Mouse (Mus musculus) bone marrow macrophage, adult 2 months (primary cell): ENCODE results near the gene Lmo7.

Experiments
- CTCF ChIP-seq: IDR thresholded peaks from 2 replicates; pipeline ENCODE4 v1.5.1; 2012; ENCODE audit warnings: low read depth, mild to moderate bottlenecking, low read length, moderate library complexity
- POLR2A ChIP-seq: IDR thresholded peaks from 2 replicates; pipeline ENCODE4 v1.6.1; 2012; ENCODE audit warnings: mild to moderate bottlenecking, low read depth, low read length, borderline replicate concordance

DNA sequence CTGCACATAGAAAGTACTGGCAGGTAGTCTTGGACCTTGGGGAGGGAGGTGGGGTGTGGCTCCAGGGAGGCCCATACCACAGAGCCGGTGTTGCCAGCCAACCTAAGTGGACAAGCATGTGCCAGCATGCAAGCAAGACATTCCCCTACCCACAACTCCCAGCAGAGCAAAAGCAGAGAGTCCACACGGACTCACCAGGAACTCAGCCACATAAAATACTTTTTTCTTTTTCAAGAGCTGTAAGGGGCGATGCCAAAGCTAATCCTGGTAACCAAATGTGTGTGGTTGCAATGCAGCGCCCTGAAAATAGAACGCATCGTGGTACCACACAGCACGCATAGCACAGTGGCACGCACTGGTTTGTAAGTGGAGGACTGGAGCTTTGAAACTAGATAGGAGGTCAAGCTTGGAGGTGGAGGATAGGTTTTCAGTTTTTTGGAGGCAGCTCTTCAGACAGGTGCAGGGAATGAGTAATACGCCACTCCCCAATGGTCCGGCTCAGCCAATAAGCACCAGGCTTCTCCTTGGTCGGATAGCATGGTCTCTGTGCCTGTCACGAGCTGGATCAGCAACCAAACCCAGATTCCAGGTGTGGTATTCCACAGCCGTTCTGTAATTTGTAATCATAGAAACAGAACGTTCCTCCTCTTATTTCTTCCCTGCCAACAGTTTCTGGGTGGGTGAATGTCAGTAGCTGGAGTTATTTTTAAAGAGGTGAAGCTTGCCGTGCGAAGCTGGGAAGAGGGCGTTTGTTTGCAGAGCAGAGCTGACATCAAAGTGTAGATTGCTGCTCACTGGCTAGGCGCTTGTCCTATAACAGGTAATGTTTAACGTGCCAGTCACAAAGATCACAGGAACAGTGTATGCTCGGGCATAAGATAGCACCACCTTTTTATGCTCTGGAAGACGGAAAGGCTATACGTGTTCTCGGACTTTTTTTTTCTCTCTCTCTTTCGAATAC lies 110.3 kb downstream of the Lmo7 start:
- TF ChIP-seq CTCF (no peak), POLR2A (no peak)
